Mouse (Mus musculus) CD4-positive, CD25-positive, alpha-beta regulatory T cell, adult 2 months (primary cell): ENCODE data around the gene 1700025G04Rik.

Source experiments
- DNase-seq: peaks from one replicate; pipeline ENCODE4 v3.0.0-alpha.2; 2012; ENCODE audit warnings: low read depth, low spot score

1700025G04Rik gene

GRCm38 (mm10) chr1:151995948-151996697 lies 93.8 kb downstream of the 1700025G04Rik start:
- DNase-seq, result no peak

GRCm38 (mm10) chr1:151994271-151994670 lies 95.7 kb downstream of the 1700025G04Rik start:
- DNase-seq, result no peak

DNA sequence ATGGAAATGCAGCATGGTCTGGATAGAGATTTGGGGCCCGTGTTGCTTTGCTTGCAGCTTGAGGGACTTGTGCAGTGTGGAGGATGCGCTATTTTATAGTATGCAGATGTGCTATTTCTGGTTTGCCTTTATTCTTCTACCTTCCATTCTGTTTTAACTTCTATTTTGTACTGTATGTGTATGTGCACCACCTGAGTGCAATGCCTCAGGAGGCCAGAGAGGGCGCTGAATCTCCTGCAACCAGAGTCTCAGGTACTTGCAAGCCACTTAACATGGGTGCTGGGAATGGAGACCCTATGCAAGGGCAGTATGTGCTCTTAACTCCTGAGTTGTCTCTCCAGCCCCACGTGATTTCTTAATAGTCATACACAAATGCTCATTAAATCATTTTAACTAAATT lies 98.4 kb downstream of the 1700025G04Rik start:
- DNase-seq, result no peak

GRCm38 (mm10) chr1:151990615-151991014 lies 99.3 kb downstream of the 1700025G04Rik start:
- no peak for DNase-seq

- no peak for DNase-seq
These were observed 101.2 kb downstream of the 1700025G04Rik start for GRCm38 (mm10) chr1:151988713-151989112.

- DNase-seq, result no peak
These were observed 101.9 kb downstream of the 1700025G04Rik start for GRCm38 (mm10) chr1:151988066-151988465.

DNA sequence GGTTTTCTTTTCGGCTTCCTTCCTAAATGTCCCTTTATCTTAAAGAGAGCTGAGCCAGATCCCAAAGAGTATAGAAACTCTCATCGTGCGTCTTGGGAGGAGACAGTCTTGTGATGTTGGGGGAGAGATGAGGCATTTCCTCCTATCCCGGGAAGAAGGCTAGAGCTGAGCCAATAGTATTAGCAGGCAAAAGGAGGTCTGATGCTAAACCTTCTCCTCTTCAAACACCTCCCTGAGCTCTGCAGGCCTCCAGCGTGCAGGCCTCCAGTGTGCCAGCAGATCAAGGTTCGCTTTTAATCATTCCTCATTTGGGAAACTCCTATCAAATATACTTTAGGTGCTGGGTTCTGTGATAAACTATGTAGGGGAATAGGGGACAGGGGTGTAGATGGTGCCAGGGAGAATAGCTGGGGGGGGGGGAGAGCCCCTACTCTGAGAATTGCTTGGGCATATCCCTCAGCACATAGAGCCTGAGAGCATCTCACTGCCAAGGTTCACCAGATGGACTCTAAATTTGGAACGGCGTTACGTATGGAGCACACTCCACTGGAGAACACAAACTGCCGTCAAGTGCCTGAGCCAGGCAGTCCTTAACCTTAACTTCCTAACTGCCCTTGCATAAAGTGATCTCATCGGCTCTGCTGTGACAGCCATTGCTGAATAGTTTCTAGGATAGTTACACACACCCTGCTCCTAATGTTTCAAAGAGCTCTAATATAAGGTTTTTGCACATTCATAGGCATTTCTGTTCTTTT lies 103.7 kb downstream of the 1700025G04Rik start:
- DNase-seq, result no peak

DNA sequence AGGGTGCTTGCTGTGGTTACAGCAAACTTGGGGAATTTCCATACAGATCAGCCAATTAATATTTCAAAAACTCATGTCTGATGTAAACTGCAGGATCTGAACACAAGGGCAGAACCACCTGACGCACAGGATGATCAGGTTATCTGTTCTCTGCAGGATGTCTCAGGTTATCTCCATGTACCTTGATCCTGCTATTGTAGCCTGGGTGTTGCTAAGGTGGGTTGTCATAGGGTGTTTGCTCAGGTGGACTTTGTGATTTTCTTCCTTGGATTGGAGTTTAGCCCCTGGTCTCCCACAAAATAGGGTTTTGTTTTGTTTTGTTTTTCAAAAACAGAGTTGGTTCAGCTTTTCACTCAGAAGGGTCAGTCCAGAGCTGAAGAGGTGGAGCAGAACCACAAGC lies 104.9 kb downstream of the 1700025G04Rik start:
- no peak for DNase-seq

- no peak for DNase-seq
These were observed 105.9 kb downstream of the 1700025G04Rik start for GRCm38 (mm10) chr1:151983991-151984390.

DNA sequence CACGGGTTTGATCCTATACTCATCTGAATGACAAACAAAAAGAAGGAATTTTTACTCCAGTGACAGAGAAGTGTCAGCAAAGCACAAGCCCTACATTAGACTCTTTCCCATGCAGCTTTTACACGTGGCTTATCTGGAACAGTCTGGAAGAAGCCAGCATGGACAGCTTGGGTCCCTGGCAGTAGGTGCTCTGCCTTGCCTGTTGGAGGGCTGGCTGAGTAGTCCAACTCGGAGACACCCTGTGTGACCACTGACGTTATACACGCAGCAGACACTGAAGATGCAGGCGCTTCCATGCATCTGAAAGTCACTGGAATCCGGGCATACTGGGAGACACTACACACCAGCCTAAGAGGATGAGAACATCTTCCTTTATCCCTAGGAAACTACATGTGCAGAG lies 109.4 kb downstream of the 1700025G04Rik start:
- no peak for DNase-seq

DNA sequence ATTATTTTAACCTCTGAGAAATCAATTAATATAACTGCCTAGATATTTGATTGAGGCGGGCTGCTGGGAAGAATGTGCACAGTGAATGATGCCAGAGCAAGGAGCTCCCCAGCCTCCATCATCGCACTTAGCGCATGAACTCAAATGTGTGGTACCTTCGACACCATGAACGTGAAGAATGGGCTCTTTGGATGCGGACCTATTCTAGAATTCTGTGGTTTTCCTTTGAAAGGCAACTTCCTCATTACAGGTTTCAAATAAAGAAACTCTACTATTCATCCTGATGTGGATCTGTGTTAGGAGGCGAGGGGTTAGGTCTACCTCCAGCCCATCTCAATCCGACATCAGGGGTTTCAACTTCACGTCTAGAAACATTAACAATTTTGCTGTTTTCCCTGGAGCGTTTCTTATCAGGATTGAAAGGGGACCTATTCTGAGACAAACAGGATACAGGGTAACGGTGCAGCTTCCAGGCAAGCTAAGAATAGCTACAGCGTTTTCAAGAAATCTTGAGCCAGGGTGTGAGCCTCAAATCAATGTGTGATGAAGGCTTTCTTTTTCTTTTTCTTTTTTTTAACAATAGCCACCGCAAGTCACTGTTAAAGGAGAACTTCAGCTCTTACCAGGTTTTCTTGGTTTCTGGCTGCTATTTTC lies 110.0 kb downstream of the 1700025G04Rik start:
- DNase-seq, result peak; percentile 14

DNA sequence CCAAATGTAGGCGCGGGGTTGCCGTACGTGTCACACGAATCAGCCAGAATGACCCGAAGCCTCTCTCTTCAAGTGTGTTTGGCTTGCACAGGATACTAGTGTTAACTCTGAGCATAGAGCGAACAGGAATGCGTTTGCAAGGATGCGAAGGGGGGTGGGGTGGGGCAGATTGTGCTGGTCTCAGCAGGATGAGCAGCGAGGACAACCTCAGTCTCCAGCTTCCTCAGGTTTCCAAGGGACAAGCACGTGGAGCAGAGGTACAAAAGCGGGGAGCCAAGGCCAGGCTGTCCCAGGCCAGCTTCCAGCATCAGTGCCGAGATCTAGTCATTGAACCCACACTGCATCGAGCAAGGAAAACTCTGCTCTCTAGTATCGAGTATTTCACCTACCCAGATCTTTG lies 111.2 kb downstream of the 1700025G04Rik start:
- DNase-seq, result no peak

GRCm38 (mm10) chr1:151977596-151977995 lies 112.3 kb downstream of the 1700025G04Rik start:
- no peak for DNase-seq

DNA sequence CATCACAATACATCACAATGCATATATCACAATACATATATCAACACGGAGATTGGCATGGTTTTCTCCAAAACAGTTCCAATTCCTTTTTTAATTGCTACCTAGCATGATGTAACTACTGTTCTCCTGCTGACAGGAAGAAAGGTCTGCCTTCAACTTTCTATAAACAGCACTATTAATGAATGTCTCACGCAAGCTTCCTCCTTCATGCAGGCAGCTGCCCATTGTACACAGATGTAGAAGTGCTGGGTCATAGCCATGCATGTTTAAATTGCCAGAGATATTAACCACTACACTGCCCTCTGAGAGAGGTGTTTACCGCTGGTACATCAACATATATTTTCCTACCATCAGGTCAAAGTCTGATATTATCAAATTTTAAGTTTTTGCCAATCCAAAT lies 113.1 kb downstream of the 1700025G04Rik start:
- no peak for DNase-seq

DNA sequence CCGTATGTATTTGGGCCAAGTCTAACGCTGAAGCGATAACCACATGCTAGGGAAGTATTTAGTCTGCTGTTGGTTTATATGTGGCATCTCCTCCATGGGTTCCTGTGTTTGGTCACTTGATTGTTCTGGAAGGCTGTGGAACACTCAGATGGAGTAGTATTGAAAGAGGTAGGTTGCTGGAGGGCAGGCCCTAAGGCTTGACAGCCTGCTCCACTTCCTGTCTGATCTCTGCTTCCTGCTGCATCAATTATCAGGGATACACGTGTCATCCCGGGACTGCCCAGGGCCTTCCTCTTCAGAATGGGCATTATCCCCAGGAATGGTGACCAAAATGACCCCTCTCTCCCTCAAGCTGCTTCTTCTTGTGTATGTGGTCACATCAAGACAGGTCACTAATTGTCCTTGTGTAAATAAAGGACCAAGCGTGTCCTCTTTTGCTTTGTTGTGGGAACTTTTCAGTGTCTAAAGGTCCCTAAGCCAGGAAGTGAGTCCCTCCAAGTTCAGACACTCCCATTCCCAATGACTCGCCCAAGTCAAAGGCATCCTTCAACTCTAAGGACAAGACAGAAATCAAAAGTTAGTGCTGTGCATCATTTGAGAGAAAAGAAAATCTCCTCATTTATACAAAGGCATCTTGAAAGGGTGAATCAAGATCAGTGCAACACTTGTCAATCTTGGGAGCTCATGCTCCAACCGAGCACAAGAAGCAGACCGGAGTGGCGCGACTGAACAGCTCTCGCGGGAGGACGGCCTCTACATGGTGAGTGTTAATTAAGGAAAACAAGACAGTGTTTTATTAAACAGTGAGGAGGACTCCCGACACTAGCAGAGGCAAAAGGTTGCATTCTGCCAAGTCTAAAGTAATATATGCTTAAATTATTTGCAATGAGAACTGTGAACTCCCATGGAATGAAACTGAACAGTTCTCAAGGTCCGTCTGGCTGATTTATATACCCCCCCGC lies 114.2 kb downstream of the 1700025G04Rik start:
- DNase-seq, result no peak

DNA sequence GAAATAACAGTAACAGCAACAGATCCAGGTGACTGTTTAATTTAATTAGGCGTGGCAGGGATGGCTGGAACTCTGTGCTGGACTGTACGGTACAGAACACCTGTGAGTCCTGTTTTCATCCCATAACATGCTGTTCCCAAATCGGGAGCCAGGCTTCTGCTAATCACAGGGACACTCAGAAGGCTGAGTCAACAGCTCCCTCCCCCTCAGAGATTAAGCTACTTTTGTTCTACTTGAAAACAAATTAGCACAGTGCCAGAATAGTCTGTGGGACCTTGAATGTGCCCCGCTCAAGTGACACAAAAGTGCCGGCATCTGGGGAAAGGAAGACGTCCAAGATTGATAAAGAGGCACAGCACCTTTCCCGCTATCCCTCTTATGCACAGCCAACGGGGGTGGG lies 115.0 kb downstream of the 1700025G04Rik start:
- no peak for DNase-seq

GRCm38 (mm10) chr1:151974424-151974823 lies 115.5 kb downstream of the 1700025G04Rik start:
- DNase-seq, result peak; percentile 19

GRCm38 (mm10) chr1:151973110-151973700 lies 116.7 kb downstream of the 1700025G04Rik start:
- peak; percentile 37 for DNase-seq

GRCm38 (mm10) chr1:151971581-151971980 lies 118.3 kb downstream of the 1700025G04Rik start:
- no peak for DNase-seq

GRCm38 (mm10) chr1:151968126-151968525 lies 121.8 kb downstream of the 1700025G04Rik start:
- no peak for DNase-seq

DNA sequence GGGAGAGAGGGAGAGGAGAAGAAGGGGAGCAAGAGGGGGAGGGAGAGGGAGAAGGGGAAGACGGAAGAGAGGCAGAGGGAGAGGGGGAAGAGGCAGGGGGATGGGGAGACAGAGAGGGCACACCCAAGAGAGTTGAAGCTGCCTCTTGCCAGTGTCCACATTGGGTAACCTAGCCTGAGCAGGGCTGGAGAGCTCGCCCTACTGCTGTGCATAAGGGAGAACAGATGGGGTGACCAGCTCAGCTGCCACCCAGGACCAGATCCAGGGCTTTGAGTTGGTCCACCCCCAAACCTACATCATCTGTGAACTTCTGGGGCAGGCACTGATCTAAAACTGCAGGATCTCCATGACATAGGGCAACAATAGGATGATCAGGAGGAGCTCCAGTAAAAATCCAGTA lies 125.1 kb downstream of the 1700025G04Rik start:
- no peak for DNase-seq
